Mouse (Mus musculus): Measurements from ENCODE around the gene Pheta2.

DNA sequence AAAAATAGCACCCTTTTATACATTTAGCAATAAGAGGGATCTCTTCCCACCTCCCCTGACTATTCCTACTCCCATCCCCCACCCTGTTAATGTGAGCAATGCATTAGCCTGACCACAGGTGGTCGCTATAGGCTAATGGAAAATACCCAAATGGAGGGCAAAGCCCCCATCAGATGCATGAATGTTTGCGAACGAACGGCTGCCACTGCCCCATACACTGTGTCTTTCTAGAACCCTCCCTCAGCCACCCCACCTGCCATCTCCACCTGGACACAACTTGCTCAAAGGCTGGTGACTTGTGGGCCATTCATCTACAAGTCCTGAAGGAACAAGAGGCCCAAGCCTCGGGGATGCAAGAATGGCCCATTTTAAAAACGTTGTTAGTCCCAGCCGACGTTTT is 44.7 kb upstream of the Pheta2 start:
- TF ChIP-seq E2F4 (IDR thresholded peaks at IDR 0.05; ENCODE audit: insufficient replicate concordance, low read depth, low read length) (no peak), MAFK (IDR thresholded peaks at IDR 0.05; ENCODE audit: insufficient replicate concordance, low read length) (no peak), CTCF (conservative IDR thresholded peaks at IDR 0.05 in 1 of 2, IDR thresholded peaks at IDR 0.05 in 1 of 2; ENCODE audit: low read depth in 2 of 2, low read length in 2 of 2) (peak in 1 of 2 experiments; percentile 65; a peak in 2 of 4 replicates), POLR2AphosphoS2 (IDR thresholded peaks at IDR 0.05; ENCODE audit: low read depth, low read length) (no peak), USF2 (conservative IDR thresholded peaks at IDR 0.05; ENCODE audit: low read depth, low read length) (no peak), UBTF (IDR thresholded peaks at IDR 0.05; ENCODE audit: low read depth, low read length) (no peak), POLR2A (IDR thresholded peaks at IDR 0.05; ENCODE audit: low read depth, low read length) (no peak), USF1 (IDR thresholded peaks at IDR 0.05; ENCODE audit: low read depth, low read length) (no peak), TCF12 (IDR thresholded peaks at IDR 0.05; ENCODE audit: low read depth, low read length) (no peak), ZC3H11A (IDR thresholded peaks at IDR 0.05; ENCODE audit: low read depth, low read length) (no peak)
